Mouse (Mus musculus): ENCODE measurements around the gene Dgcr2. TPM values are rescaled to one million over a fixed set of nuclear protein-coding genes. Genes with fewer than 3 reads are reported as not detected.

Gene Dgcr2
- polyA plus RNA-seq, 1 experiment from 2014 or later = 96.0 TPM

GRCm38 (mm10) chr16:17799584-17799983, 98.8 kb downstream of the Dgcr2 start:
- no peak overlapping the region for H3K4me3 ChIP-seq
- no peak for DNase-seq (ENCODE audit: low spot score)
- peaks cover 100% of the 10 kb centered on the region for H3K27me3 ChIP-seq (ENCODE audit: insufficient read depth, poor library complexity, severe bottlenecking)
- H3K27ac ChIP-seq = no peak overlapping the region
- no peaks in the 10 kb centered on the region for H3K9me3 ChIP-seq
- H3K4me1 ChIP-seq (replicated peaks) = peaks cover 53% of the 10 kb centered on the region
- H3K36me3 ChIP-seq = no peaks in the 10 kb centered on the region

GRCm38 (mm10) chr16:17798321-17799180, 99.8 kb downstream of the Dgcr2 start:
- peak overlapping the region; percentile 86 for H3K27ac ChIP-seq
- 1% methylated on average over 42 of the region's 45 CpGs for WGBS

GRCm38 (mm10) chr16:17797812-17798311, 100.5 kb downstream of the Dgcr2 start:
- peaks cover 96% of the 10 kb centered on the region for H3K27me3 ChIP-seq (ENCODE audit: insufficient read depth, poor library complexity, severe bottlenecking)
- H3K9me3 ChIP-seq = no peaks in the 10 kb centered on the region
- peak overlapping the region; percentile 86 for H3K27ac ChIP-seq
- WGBS = 2% methylated on average over 29 of the region's 29 CpGs
- peaks cover 12% of the 10 kb centered on the region for H3K36me3 ChIP-seq
- H3K4me3 ChIP-seq = peak overlapping the region; percentile 63
- peak; percentile 59 for DNase-seq (ENCODE audit: low spot score)
- peaks cover 36% of the 10 kb centered on the region for H3K4me1 ChIP-seq (replicated peaks)

More at GRCm38 (mm10) chr16:17798321-17799180, 99.8 kb downstream of the Dgcr2 start:
- peaks cover 100% of the 10 kb centered on the region for H3K27me3 ChIP-seq (ENCODE audit: insufficient read depth, poor library complexity, severe bottlenecking)
- H3K36me3 ChIP-seq = peaks cover 6% of the 10 kb centered on the region; the same call in 1 of the 2 replicates
- peaks cover 43% of the 10 kb centered on the region for H3K4me1 ChIP-seq (replicated peaks)
- no peaks in the 10 kb centered on the region for H3K9me3 ChIP-seq
- peak overlapping the region; percentile 63 for H3K4me3 ChIP-seq
- DNase-seq (ENCODE audit: low spot score) = peak; percentile 76

- Histone ChIP-seq H3K27ac (peak within 1 kb of the TSS; percentile 86), H3K36me3 (peaks cover 18% of the 10 kb centered on the region), H3K27me3 (ENCODE audit: insufficient read depth, poor library complexity, severe bottlenecking) (peaks cover 89% of the 10 kb centered on the region), H3K9me3 (no peaks in the 10 kb centered on the region), H3K4me3 (peak within 1 kb of the TSS; percentile 63), H3K4me1 (replicated peaks) (peaks cover 29% of the 10 kb centered on the region)
- DNase-seq (ENCODE audit: low spot score) = peak; percentile 66
- WGBS = under 1% methylated on average over 81 of the region's 81 CpGs
These were observed 101.2 kb downstream of the Dgcr2 start, which contains the start of gene Scarf2 for GRCm38 (mm10) chr16:17796971-17797811. TSS of gene Scarf2 (plus strand) at chr16:17797282.

- peaks cover 83% of the 10 kb centered on the region for H3K27me3 ChIP-seq (ENCODE audit: insufficient read depth, poor library complexity, severe bottlenecking)
- no peak for DNase-seq (ENCODE audit: low spot score)
- peak overlapping the region; percentile 86 for H3K27ac ChIP-seq
- peaks cover 28% of the 10 kb centered on the region for H3K4me1 ChIP-seq (replicated peaks)
- peak overlapping the region; percentile 63 for H3K4me3 ChIP-seq
- peaks cover 25% of the 10 kb centered on the region for H3K36me3 ChIP-seq
- H3K9me3 ChIP-seq = no peaks in the 10 kb centered on the region
These were observed 101.8 kb downstream of the Dgcr2 start for GRCm38 (mm10) chr16:17796519-17796918.

GRCm38 (mm10) chr16:17795643-17796042, 102.7 kb downstream of the Dgcr2 start:
- H3K4me3 ChIP-seq = no peak overlapping the region
- WGBS = 52% methylated on average over 5 of the region's 5 CpGs
- no peak overlapping the region for H3K27ac ChIP-seq
- peaks cover 28% of the 10 kb centered on the region for H3K4me1 ChIP-seq (replicated peaks)
- H3K9me3 ChIP-seq = no peaks in the 10 kb centered on the region
- peaks cover 34% of the 10 kb centered on the region for H3K36me3 ChIP-seq
- no peak for DNase-seq (ENCODE audit: low spot score)
- H3K27me3 ChIP-seq (ENCODE audit: insufficient read depth, poor library complexity, severe bottlenecking) = peaks cover 74% of the 10 kb centered on the region

- Histone ChIP-seq H3K36me3 (peaks cover 50% of the 10 kb centered on the region), H3K9me3 (no peaks in the 10 kb centered on the region), H3K27ac (no peak overlapping the region), H3K4me3 (no peak overlapping the region), H3K27me3 (ENCODE audit: insufficient read depth, poor library complexity, severe bottlenecking) (peaks cover 58% of the 10 kb centered on the region), H3K4me1 (replicated peaks) (peaks cover 27% of the 10 kb centered on the region)
- WGBS = 86% methylated on average over 4 of the region's 4 CpGs
- no peak for DNase-seq (ENCODE audit: low spot score)
These were observed 104.3 kb downstream of the Dgcr2 start for GRCm38 (mm10) chr16:17794047-17794446.

- WGBS = 71% methylated on average over 3 of the region's 3 CpGs
- H3K9me3 ChIP-seq = no peaks in the 10 kb centered on the region
- peaks cover 63% of the 10 kb centered on the region for H3K36me3 ChIP-seq
- no peak for DNase-seq (ENCODE audit: low spot score)
- H3K4me1 ChIP-seq (replicated peaks) = peaks cover 13% of the 10 kb centered on the region
- no peak overlapping the region for H3K27ac ChIP-seq
- no peak overlapping the region for H3K4me3 ChIP-seq
- H3K27me3 ChIP-seq (ENCODE audit: insufficient read depth, poor library complexity, severe bottlenecking) = peaks cover 45% of the 10 kb centered on the region
These were observed 105.6 kb downstream of the Dgcr2 start for GRCm38 (mm10) chr16:17792728-17793127.

Other genes starting within 250 kb of the Dgcr2 start
- gene Med15, start 165.7 kb downstream of the Dgcr2 start, polyA plus RNA-seq (2016; fragmentation: Nextera tagmentation; extraction: Ambion mirVana) = 46.8 and 54.2 TPM in 2 replicates
- gene Klhl22, start 138.9 kb downstream of the Dgcr2 start, polyA plus RNA-seq (2016; fragmentation: Nextera tagmentation; extraction: Ambion mirVana) = 57.5 TPM in 2 replicates
- gene Scarf2, start 101.3 kb downstream of the Dgcr2 start, polyA plus RNA-seq (2016; fragmentation: Nextera tagmentation; extraction: Ambion mirVana) = 5.4 and 9.6 TPM in 2 replicates
- gene B830017H08Rik, start 65.4 kb downstream of the Dgcr2 start, polyA plus RNA-seq (2016; fragmentation: Nextera tagmentation; extraction: Ambion mirVana) = 0.22 TPM in 1 of 2 replicates, not detected in the other
- gene Car15, start 60.2 kb downstream of the Dgcr2 start, polyA plus RNA-seq (2016; fragmentation: Nextera tagmentation; extraction: Ambion mirVana) = 1.9 and 2.3 TPM in 2 replicates
- gene Gm20518, start 6.9 kb downstream of the Dgcr2 start, polyA plus RNA-seq (2016; fragmentation: Nextera tagmentation; extraction: Ambion mirVana) = 0.14 and 0.20 TPM in 2 replicates
- not detected in 2 replicates for gene Tssk1, start 4.3 kb downstream of the Dgcr2 start, polyA plus RNA-seq (2016; fragmentation: Nextera tagmentation; extraction: Ambion mirVana)
- gene Tssk2, start 75 bp upstream of the Dgcr2 start, polyA plus RNA-seq (2016; fragmentation: Nextera tagmentation; extraction: Ambion mirVana) = not detected in 2 replicates
- gene Ess2, start 12.8 kb upstream of the Dgcr2 start, polyA plus RNA-seq (2016; fragmentation: Nextera tagmentation; extraction: Ambion mirVana) = 54.5 and 57.4 TPM in 2 replicates
- 0.17 TPM in 1 of 2 replicates, not detected in the other for gene Gsc2, start 16.5 kb upstream of the Dgcr2 start, polyA plus RNA-seq (2016; fragmentation: Nextera tagmentation; extraction: Ambion mirVana)
- gene Slc25a1, start 29.7 kb upstream of the Dgcr2 start, polyA plus RNA-seq (2016; fragmentation: Nextera tagmentation; extraction: Ambion mirVana) = 115 and 149 TPM in 2 replicates
- gene Vpreb2, start 81.9 kb upstream of the Dgcr2 start, polyA plus RNA-seq (2016; fragmentation: Nextera tagmentation; extraction: Ambion mirVana) = not detected in 2 replicates
- gene Dgcr6, start 154.3 kb upstream of the Dgcr2 start, polyA plus RNA-seq (2016; fragmentation: Nextera tagmentation; extraction: Ambion mirVana) = 153 and 167 TPM in 2 replicates
- gene Prodh, start 191.6 kb upstream of the Dgcr2 start, polyA plus RNA-seq (2016; fragmentation: Nextera tagmentation; extraction: Ambion mirVana) = 9.7 and 13.4 TPM in 2 replicates
- gene Rtn4r, start 229.1 kb upstream of the Dgcr2 start, polyA plus RNA-seq (2016; fragmentation: Nextera tagmentation; extraction: Ambion mirVana) = 2.1 and 2.8 TPM in 2 replicates